Mouse (Mus musculus) testis, postnatal 14 days (tissue): ENCODE measurements around the gene Spcs2.

Experiments used
- DNase-seq: peaks from one replicate; pipeline ENCODE4 v3.0.0; 2021; ENCODE audit warnings: low spot score

The Spcs2 gene

GRCm38 (mm10) chr7:99863362-99863761 is at the start of gene Spcs2:
Gene Spcs2 (minus strand): TSS chr7:99863462.
- no peak for DNase-seq

- DNase-seq, result no peak
Observed at GRCm38 (mm10) chr7:99911038-99911437, 47.8 kb upstream of the Spcs2 start.

DNA sequence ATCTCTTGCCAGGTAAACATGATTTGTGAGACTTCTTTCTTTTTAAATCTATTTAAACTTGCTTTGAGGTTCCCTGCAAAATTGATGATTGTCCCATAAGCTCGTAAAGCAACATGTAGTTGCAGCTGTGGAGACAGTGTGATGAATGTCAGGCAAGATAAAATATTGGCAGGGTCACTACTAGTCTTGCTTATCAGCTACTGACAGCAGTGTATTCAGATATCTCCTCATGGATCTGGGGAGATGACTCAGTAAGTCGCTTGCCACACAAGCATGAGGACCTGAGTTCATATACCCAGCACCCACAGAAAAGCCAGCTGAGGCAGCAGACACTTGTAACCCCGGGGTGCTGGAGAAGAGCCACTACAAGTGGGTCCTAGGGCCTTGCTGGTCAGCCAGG is 44.2 kb upstream of the Spcs2 start:
- DNase-seq, result no peak

DNA sequence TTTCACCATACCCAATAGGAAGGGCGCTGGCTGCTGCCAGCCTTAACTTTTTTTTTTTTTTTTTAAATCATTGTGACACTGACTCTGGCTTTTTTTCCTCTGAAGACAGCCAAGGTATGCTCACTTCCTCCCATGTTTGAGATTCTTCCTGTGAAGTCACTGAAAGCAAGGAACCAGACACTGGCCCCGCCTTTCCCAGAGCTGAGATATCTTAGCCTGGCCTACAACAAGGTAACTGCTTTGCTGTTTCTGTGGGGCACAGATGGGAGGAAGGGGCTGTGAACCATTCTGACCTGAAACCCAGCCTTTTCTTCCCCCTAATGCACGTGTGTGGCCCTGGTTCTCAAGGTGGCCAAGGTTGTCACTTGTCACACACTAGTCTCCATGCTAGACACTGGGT is 43.1 kb upstream of the Spcs2 start:
- no peak for DNase-seq

DNA sequence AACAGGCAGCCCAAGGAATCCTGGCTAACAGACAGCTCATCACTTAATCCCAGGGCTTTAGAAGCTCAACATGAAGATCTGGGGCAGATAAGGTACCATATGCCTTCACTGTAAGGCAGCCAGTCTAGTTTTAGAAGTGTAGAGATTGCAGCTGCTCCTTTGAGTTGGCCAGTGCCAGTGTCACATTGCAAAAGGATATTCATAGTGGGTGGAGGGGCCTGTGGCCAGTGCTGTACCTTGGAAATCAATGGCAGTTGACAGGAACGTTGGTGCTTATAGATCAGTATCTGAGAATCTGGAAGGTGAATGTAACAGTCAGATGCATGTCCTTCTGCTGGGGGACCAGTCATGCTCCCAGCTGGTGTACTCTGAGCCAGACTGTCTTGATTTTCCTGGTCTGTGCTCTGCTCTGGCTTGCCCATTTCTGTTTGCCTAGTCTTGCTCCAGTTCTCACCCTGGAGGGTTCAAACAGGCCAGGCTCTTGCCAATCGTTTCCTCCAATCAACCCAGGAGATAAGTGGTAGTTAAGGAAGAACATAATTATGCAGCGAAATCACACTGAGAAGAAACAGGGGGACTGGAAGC is 41.3 kb upstream of the Spcs2 start:
- DNase-seq, result no peak

- no peak for DNase-seq
Observed at GRCm38 (mm10) chr7:99902918-99903665, 39.8 kb upstream of the Spcs2 start.

- no peak for DNase-seq
Observed at GRCm38 (mm10) chr7:99902208-99902607, 38.9 kb upstream of the Spcs2 start.

- no peak for DNase-seq
Observed at GRCm38 (mm10) chr7:99896905-99897304, 33.6 kb upstream of the Spcs2 start.

DNA sequence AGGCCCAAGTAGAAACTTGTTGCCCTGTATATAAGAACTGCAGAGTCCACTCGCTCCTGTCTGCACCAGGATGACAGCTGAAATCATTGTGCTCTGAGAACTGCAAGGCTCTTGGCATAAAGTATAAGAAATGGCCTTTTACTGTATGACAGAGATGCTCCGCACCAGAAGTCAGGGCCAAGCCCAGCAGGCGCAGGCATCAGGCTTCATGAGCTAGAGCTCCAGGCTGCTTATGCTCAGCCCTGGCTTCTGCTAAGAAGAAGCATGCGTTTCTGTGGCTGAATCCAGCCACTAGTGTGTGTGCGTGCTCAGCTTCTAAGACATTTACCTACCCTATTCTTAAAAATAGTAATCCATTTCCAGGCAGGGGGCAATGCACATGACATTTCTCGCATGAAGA is 31.2 kb upstream of the Spcs2 start:
- DNase-seq, result no peak

DNA sequence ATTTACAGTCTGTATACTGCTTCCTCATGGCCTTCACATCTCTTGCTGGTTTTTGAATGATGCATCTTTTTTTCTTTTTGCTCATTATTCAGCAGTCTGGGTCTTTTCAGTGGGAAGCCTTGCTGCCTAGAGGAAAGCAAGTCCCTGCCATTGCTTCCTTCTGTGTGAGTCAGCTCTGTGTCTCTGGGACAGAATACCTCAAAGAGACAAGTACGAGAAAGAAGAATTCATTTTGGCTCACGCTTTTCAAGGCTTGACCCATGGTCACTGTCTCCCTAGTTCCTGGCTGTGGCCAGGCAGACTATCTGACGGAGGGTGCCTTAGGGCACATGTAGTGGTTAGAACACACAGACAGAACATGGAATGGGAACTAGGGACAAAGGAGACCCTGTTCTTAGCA is 30.7 kb upstream of the Spcs2 start:
- DNase-seq, result no peak

- no peak for DNase-seq
Observed at GRCm38 (mm10) chr7:99892351-99892750, 29.1 kb upstream of the Spcs2 start.

DNA sequence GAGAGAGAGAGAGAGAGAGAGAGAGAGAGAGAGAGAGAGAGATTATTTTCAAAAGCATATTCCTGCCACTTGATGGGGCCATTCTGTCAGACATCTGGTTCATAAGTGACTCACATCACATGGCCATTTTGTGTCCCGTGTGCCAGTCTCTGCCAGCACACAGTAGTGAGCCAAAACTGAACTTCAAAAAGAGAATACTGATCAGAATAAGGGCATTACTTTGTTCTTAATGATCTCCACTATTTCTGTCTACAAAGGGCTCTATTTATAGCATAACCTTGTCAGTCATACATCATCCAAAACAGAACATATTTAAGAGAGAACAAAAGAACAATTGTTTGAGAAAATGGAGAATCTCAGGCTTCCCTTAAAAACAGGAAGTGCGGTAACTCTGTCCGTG is 28.2 kb upstream of the Spcs2 start:
- no peak for DNase-seq

DNA sequence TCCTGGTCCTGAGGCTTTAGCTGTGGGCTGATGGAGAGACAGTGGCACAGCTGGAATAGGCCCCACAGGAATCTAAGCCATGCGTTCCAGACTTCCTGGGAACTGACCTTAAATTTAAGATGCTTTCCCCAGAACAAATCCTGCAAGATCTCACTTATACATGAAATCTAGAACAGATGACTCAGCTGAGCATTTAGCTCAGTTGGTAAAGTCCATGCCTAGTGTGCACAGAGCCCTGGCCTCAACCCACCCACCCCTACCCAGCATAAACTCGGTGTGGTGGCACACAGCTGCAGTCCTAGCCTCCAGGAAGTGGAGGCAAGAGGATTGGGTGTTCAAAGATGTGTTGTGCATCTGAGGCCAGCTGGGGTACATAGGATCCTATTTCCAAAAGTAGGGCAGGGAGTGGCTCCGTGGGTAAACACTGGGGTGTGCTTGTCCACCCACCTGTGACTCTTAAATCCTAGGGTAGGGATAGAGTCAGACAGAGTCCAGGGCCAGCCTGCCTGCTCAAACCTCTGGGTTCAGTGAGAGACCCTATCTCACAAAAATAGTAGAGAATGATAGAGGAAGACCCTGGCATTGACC is 27.0 kb upstream of the Spcs2 start:
- no peak for DNase-seq

- DNase-seq, result no peak
Observed at GRCm38 (mm10) chr7:99889175-99889880, 26.1 kb upstream of the Spcs2 start.

GRCm38 (mm10) chr7:99887743-99888142 is 24.5 kb upstream of the Spcs2 start:
- no peak for DNase-seq

- no peak for DNase-seq
Observed at GRCm38 (mm10) chr7:99887230-99887735, 24.0 kb upstream of the Spcs2 start.

DNA sequence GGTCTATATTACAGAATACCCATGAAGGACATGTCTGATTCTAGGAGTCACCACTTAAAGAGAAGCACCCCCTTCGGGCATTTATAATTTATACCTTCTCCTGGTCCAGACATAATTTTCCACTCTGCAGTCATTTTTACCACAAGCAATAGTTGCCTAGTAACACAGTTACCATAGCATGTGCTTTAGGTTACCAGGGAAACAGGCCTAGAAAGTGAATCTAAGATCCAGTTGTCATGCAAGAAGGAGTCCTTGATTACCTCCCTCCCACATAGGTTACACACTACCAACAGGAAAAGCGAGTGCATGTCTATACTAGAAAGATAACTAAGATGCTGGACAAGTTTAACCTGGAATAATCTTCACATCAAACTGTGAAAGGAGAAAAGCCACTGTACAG is 15.0 kb upstream of the Spcs2 start:
- DNase-seq, result no peak

- peak; percentile 53 for DNase-seq
Observed at GRCm38 (mm10) chr7:99876345-99876744, 13.1 kb upstream of the Spcs2 start.

DNA sequence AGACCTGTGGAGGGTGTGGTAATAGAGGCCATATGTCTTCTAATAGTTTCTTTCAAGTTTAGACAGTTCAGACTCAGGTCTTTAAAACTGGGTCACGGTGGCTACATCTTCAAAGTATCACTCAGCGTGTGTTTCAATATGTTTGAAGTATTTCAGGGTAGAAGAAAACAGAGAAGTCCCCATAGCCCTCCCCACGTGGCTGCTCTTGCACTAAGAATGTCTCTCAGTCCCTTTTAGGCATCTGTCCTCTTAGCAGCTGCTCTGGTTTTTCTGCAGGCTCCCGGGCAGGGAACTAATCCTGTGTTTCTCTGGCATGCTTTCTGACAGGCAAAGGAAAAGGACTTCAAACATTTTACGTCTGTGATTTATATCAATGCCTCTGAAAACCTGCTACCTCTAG is 12.6 kb upstream of the Spcs2 start:
- DNase-seq, result no peak

GRCm38 (mm10) chr7:99873965-99874364 is 10.7 kb upstream of the Spcs2 start:
- DNase-seq, result no peak

- no peak for DNase-seq
Observed at GRCm38 (mm10) chr7:99869296-99869695, 6.0 kb upstream of the Spcs2 start.

GRCm38 (mm10) chr7:99865219-99865618 is 2.0 kb upstream of the Spcs2 start:
- no peak for DNase-seq
